Mouse (Mus musculus) midbrain, postnatal 0 days (tissue): Measurements from ENCODE around the gene Sumo3. TPM values are rescaled to one million over a fixed set of nuclear protein-coding genes. Genes with fewer than 3 reads are reported as not detected.

ENCODE experiments used
- ATAC-seq: fragments of 200-750 bp; cut with Nextera tagmentation; 2 replicates; pipeline ENCODE4 v1.8.0; 2017; ENCODE audit warnings: moderate number of reproducible peaks, mild to moderate bottlenecking, moderate TSS enrichment, moderate library complexity; ENCODE audit not compliant: low FRiP score
- DNase-seq: peaks from one replicate; pipeline ENCODE4 v3.0.0-alpha.2; 2015; ENCODE audit warnings: low spot score
- H3K27ac ChIP-seq: fragments of 300-500 bp; sonication (generic); 2 replicates; pipeline ENCODE4 v1.5.1; 2014; ENCODE audit warnings: low read depth, mild to moderate bottlenecking, low read length, mixed read lengths
- H3K27me3 ChIP-seq: fragments of 300-500 bp; sonication (generic); 2 replicates; pipeline ENCODE4 v1.6.1; 2014; ENCODE audit warnings: low read length, control low read depth, mixed read lengths; ENCODE audit not compliant: insufficient read depth
- H3K36me3 ChIP-seq: fragments of 300-500 bp; sonication (generic); 2 replicates; pipeline ENCODE4 v1.6.1; 2014; ENCODE audit warnings: low read length, control low read depth, mixed read lengths; ENCODE audit not compliant: insufficient read depth
- H3K4me1 ChIP-seq: fragments of 300-500 bp; sonication (generic); 2 replicates; pipeline ENCODE4 v1.6.1; 2014; ENCODE audit warnings: mild to moderate bottlenecking, control low read depth, antibody characterized with exemption, low read length, mixed read lengths; ENCODE audit not compliant: insufficient read depth
- H3K4me2 ChIP-seq: fragments of 300-500 bp; sonication (generic); 2 replicates; pipeline ENCODE4 v1.6.1; 2014; ENCODE audit warnings: low read depth, mild to moderate bottlenecking, low read length, mixed read lengths; ENCODE audit not compliant: poor library complexity, severe bottlenecking
- H3K4me3 ChIP-seq: fragments of 300-500 bp; sonication (generic); 2 replicates; pipeline ENCODE4 v1.5.1; 2014; ENCODE audit warnings: low read depth, mild to moderate bottlenecking, low read length, moderate library complexity
- H3K9ac ChIP-seq: fragments of 300-500 bp; sonication (generic); replicated peaks from 2 replicates; pipeline ENCODE4 v1.6.1; 2014; ENCODE audit warnings: mild to moderate bottlenecking, low read length, moderate library complexity, mixed read lengths; ENCODE audit not compliant: poor library complexity, severe bottlenecking
- H3K9me3 ChIP-seq: fragments of 300-500 bp; sonication (generic); 2 replicates; pipeline ENCODE4 v1.6.1; 2016; ENCODE audit warnings: low read length, control low read depth
- CTCF ChIP-seq: IDR thresholded peaks from 2 replicates; pipeline ENCODE4 v1.5.1; 2016; ENCODE audit warnings: antibody characterized with exemption, mild to moderate bottlenecking
- WGBS: fragments of 180-500 bp; shearing (Covaris S2); extraction: QIAGEN DNeasy Blood & Tissue Kit; methylation state at CpG from one replicate; pipeline ENCODE4 v1.1.7; 2014; 5-methylcytosine and 5-hydroxymethylcytosine counted together
- polyA plus RNA-seq: library from polyadenylated mRNA; unstranded; fragments of >200 nt; fragmentation: Nextera tagmentation; extraction: Ambion mirVana; gene quantifications from 2 replicates; pipeline ENCODE4 v1.2.1, GENCODE M21; 2015
- total RNA-seq: library from RNA; depleted of rRNA; stranded (reverse); fragments of >200 nt; gene quantifications from 2 replicates; pipeline ENCODE4 v1.2.3, GENCODE M21; 2014

Sumo3 gene
- total and polyA plus RNA-seq, 2 experiments from 2014 or later = 167 to 385 TPM

DNA sequence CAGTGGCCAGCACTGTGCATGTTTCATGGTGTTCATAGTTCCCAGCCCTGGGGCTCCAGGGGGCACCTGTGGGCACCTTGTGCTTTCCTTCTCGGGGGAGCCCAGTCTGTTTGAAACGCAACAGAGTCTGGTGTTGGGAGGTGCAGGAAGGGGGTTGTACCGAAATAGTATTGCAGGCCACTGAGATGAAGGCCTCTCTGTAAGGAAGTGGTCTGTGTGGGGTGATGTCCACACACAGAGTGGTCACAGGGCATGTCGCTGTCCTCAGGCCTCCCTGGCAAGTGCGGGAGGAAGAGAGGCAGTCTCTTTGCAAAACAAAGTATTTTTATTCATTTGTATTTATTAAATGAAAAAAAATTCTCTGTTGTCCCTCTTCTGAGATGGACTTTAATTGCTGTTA lies 39.7 kb downstream of the Sumo3 start:
- H3K4me3 ChIP-seq = no peak overlapping the region
- H3K36me3 ChIP-seq = peaks cover 56% of the 10 kb centered on the region
- WGBS = 96% methylated on average over 5 of the region's 5 CpGs
- no peak overlapping the region for H3K4me2 ChIP-seq
- no peaks in the 10 kb centered on the region for H3K9me3 ChIP-seq
- ATAC-seq = no peak
- TF ChIP-seq CTCF = no peak
- no peak for DNase-seq
- H3K27me3 ChIP-seq = no peaks in the 10 kb centered on the region
- no peaks in the 10 kb centered on the region for H3K4me1 ChIP-seq
- H3K27ac ChIP-seq = no peak overlapping the region
- no peak overlapping the region for H3K9ac ChIP-seq

DNA sequence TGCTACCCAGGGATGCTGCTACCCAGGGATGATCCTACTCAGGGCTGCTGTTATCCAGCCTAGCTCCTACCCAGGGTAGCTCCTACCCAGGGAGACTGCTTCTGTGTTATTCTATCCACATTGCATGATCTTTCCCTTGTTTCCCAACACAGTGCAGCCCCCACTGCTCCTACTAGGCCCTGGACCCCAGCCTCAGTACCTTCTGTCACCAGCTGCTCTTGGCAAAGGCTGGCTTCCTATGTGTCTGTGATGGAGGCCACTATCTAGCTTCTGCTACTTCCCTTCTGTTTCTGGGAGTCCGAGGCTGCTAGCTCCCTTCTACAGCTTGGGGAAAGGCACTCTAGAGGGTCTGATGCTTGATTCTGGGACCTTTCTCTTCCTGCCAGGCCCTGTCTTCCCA lies 41.6 kb downstream of the Sumo3 start:
- WGBS = 76% methylated on average over 1 of the region's 1 CpGs
- peaks cover 43% of the 10 kb centered on the region for H3K36me3 ChIP-seq
- no peak overlapping the region for H3K27ac ChIP-seq
- H3K9me3 ChIP-seq = no peaks in the 10 kb centered on the region
- no peak for DNase-seq
- no peaks in the 10 kb centered on the region for H3K27me3 ChIP-seq
- H3K4me2 ChIP-seq = no peak overlapping the region
- no peak overlapping the region for H3K4me3 ChIP-seq
- H3K9ac ChIP-seq = no peak overlapping the region
- no peaks in the 10 kb centered on the region for H3K4me1 ChIP-seq
- no peak for TF ChIP-seq CTCF
- no peak for ATAC-seq

DNA sequence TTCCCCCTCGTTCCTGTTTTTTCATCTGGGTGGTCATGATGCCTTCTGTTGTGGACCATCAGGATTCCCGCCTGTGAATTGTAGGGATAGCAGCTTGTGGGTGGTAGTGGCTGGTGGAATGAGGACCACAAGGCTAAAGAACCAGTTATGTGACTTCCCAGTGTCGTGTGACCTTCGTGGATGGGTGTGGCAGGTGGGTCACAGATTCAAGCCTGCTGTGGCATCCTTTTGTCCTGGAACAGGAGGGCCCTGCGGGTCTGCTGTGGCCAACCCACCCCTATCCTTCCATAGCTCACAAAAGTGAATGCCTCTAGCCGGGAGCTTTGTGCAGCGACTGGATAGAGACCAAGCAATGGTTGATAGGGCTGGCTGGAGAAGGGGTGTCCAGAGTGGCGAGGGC lies 42.0 kb downstream of the Sumo3 start:
- Histone ChIP-seq H3K4me2 (no peak overlapping the region), H3K9me3 (no peaks in the 10 kb centered on the region), H3K9ac (no peak overlapping the region), H3K27ac (no peak overlapping the region), H3K4me1 (no peaks in the 10 kb centered on the region), H3K27me3 (no peaks in the 10 kb centered on the region), H3K4me3 (no peak overlapping the region), H3K36me3 (peaks cover 40% of the 10 kb centered on the region)
- ATAC-seq (no peak), DNase-seq (no peak)
- WGBS = 88% methylated on average over 8 of the region's 8 CpGs
- TF ChIP-seq CTCF = no peak

DNA sequence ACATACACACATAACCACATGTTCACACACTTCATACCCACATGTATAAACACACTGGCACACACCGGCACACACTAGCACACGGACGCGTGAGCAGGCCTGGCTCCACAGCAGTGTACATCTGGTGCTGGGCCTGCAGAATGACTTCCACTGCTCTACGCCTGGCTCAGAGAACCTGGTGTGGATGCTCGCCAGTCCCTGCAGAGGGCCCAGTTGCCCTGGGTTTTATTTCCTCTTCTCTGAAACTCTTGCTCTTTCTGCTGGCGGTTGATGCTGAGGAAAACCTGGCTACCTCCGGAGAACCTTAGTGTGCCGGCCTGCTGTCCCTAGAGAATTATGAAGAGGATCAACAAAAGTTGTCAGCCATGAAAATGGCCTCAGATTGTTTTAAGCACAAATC lies 46.1 kb downstream of the Sumo3 start:
- DNase-seq (no peak), ATAC-seq (no peak)
- Histone ChIP-seq H3K27me3 (no peaks in the 10 kb centered on the region), H3K4me1 (no peaks in the 10 kb centered on the region), H3K9ac (no peak overlapping the region), H3K4me2 (no peak overlapping the region), H3K27ac (no peak overlapping the region), H3K36me3 (peaks cover 3% of the 10 kb centered on the region; the same call in 1 of the 2 replicates), H3K4me3 (no peak overlapping the region), H3K9me3 (no peaks in the 10 kb centered on the region)
- TF ChIP-seq CTCF = peak; percentile 26; the same call in 1 of the 2 replicates
- WGBS = 90% methylated on average over 9 of the region's 9 CpGs

DNA sequence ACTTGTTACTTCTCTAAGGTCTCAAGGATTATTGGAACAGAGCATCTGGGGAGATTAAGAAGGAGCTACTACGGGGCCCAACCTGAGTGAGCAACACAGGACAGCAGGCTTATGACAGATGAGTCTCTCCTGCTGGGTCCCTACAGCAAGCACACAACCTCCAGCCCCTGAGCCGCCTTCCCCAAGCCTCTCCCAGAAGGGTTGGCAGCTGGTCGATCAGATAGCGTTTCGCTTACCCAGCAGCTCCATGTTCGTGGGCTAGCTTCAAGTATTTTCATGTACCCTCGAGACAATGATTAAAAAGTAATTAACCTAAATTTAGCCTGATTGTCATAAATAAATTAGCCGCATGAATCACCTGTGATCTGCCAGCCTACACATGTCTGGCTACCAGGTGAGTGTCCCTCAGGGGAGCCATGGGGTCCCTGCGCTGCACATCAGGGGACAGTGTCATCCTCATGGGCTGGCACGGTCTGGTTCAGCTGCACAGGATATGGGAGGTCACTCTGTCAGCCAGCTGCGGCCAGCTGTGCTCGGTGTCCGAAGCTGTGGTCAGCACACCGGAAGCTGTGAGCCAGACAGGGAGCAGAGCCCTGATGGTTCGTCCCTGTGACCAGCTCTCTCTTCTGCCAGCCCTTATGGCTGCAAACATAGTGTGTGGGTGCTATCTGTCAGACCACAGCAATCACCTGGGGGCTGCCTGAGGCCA lies 52.5 kb downstream of the Sumo3 start:
- Histone ChIP-seq H3K4me1 (no peaks in the 10 kb centered on the region), H3K4me2 (no peak overlapping the region), H3K27me3 (no peaks in the 10 kb centered on the region), H3K36me3 (no peaks in the 10 kb centered on the region), H3K4me3 (no peak overlapping the region), H3K9me3 (no peaks in the 10 kb centered on the region), H3K9ac (no peak overlapping the region), H3K27ac (no peak overlapping the region)
- ATAC-seq (no peak), DNase-seq (no peak)
- no peak for TF ChIP-seq CTCF
- WGBS = 69% methylated on average over 15 of the region's 15 CpGs

DNA sequence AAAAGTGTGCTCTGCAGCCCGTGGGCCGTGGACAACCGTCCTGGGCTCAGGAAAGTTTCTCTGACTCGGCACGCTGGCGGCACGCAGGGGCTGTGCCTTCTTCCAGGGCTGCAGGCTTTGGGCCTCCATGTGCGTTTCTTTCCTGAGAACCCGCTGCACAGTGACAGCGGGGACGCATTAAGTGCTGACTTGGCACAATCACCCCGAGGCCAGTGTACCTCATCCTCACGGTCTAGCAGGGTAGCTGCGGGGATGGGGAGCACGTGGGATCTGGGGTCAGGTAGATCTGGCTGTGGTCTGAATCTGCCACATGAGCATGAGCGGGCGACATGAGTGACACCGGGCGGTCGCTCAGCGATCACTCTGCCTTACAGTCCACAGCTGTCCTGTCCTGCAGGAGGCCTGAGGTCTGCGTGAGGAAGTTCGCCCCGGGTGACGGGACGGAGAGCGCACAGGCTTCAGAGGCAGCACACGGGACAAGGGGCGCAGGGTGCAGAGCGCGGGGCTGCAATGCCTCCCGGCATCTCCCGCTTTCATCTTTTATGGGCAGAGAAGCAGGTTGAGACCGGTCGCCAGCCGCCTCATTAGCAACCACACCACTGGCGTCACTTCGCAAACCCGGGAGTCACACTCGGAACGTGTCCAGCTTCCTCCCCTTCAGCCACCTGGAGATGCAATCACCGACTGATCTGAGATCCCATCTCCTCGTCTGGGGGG lies 58.2 kb downstream of the Sumo3 start:
- Histone ChIP-seq H3K27ac (no peak overlapping the region), H3K4me2 (no peak overlapping the region), H3K4me1 (no peaks in the 10 kb centered on the region), H3K9me3 (no peaks in the 10 kb centered on the region), H3K9ac (no peak overlapping the region), H3K4me3 (no peak overlapping the region), H3K36me3 (no peaks in the 10 kb centered on the region), H3K27me3 (no peaks in the 10 kb centered on the region)
- ATAC-seq = no peak
- no peak for TF ChIP-seq CTCF
- no peak for DNase-seq
- WGBS = 62% methylated on average over 43 of the region's 43 CpGs
